Mouse (Mus musculus) lung, embryonic 14.5 days (tissue): ENCODE measurements at regions not wholly inside any gene's neighbourhood (a gene's known extent, or its start where the extent isn't known, plus 50 kb on each side); places are given as distances from the start of the nearest gene placed in this dataset.
"Not testable (repeated sequence)": the region's sequence is repeated elsewhere in the genome, so short reads cannot be mapped to it uniquely, and the experiment has no call there.

Source experiments
- ATAC-seq: fragments of 200-750 bp; cut with Nextera tagmentation; 2 replicates; pipeline ENCODE4 v1.8.0; 2017; ENCODE audit warnings: mild to moderate bottlenecking, moderate TSS enrichment, moderate library complexity; ENCODE audit not compliant: insufficient read depth
- DNase-seq: peaks from one replicate; pipeline ENCODE4 v3.0.0-alpha.2; 2015
- H3K27ac ChIP-seq: fragments of 300-500 bp; sonication (generic); 2 replicates; pipeline ENCODE4 v1.5.1; 2014; ENCODE audit warnings: low read depth, mild to moderate bottlenecking, moderate library complexity
- H3K27me3 ChIP-seq: fragments of 300-500 bp; sonication (generic); 2 replicates; pipeline ENCODE4 v1.6.1; 2014; ENCODE audit warnings: low read length, control low read depth; ENCODE audit not compliant: insufficient read depth
- H3K36me3 ChIP-seq: fragments of 300-500 bp; sonication (generic); 2 replicates; pipeline ENCODE4 v1.6.1; 2014; ENCODE audit warnings: control low read depth; ENCODE audit not compliant: insufficient read depth
- H3K4me1 ChIP-seq: fragments of 300-500 bp; sonication (generic); 2 replicates; pipeline ENCODE4 v1.6.1; 2014; ENCODE audit warnings: antibody characterized with exemption, control low read depth; ENCODE audit not compliant: insufficient read depth
- H3K4me2 ChIP-seq: fragments of 300-500 bp; sonication (generic); 2 replicates; pipeline ENCODE4 v1.6.1; 2014; ENCODE audit warnings: mild to moderate bottlenecking
- H3K4me3 ChIP-seq: fragments of 300-500 bp; sonication (generic); 2 replicates; pipeline ENCODE4 v1.5.1; 2014; ENCODE audit warnings: low read depth, low read length
- H3K9ac ChIP-seq: fragments of 300-500 bp; sonication (generic); 2 replicates; pipeline ENCODE4 v1.6.1; 2014
- H3K9me3 ChIP-seq: fragments of 300-500 bp; sonication (generic); 2 replicates; pipeline ENCODE4 v1.6.1; 2016; ENCODE audit warnings: low read depth, low read length, control low read depth
- CTCF ChIP-seq: IDR thresholded peaks from 2 replicates; pipeline ENCODE4 v1.5.1; 2016; ENCODE audit warnings: antibody characterized with exemption, low read depth
- WGBS: fragments of 180-500 bp; shearing (Covaris S2); extraction: QIAGEN DNeasy Blood & Tissue Kit; methylation state at CpG from one replicate; pipeline ENCODE4 v1.1.7; 2014; 5-methylcytosine and 5-hydroxymethylcytosine counted together

DNA sequence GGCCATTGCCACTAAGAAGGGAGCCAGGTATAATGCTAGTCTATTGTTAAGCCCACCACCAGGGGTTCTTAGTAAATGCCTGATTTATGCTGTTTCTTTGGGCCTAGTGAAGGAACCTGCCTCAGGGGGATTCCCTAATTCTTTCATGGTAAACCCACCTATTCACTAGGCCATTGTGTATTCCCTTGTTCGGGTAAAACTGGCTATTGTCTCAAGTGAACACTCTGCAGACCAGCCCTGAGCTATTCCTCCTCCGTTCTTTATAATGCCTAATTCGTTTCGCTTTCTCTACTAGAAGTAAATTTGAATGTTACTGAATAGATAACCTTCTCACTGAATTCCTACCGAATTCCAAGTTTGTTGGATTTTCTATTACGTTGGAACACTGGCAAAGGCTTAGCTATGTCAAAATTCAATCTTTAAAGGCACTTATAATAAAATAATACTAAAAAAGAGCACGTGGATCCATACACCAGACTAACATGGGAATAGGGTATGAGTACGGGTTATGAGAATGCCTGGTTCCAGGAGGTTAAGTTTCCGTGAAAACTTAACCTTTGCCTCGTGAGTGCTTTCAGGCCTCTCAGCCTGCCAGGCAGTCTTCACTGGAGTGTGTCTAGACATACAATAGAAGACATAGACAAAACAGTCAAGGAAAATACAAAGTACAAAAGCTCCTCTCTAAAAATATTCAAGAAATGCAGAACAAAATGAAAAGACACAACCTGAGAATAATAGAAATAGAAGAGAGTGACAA is 536.8 kb upstream of the Cntn5 start:
- H3K4me3 ChIP-seq, H3K9me3 ChIP-seq, H3K9ac ChIP-seq, H3K4me2 ChIP-seq, ATAC-seq, H3K4me1 ChIP-seq, DNase-seq, H3K36me3 ChIP-seq, H3K27me3 ChIP-seq, H3K27ac ChIP-seq: not testable (repeated sequence)
- 80% methylated on average over 10 of the region's 10 CpGs for WGBS

GRCm38 (mm10) chr9:11436443-11437167 is 532.0 kb upstream of the Cntn5 start:
- Histone ChIP-seq H3K36me3 (no peaks in the 10 kb centered on the region), H3K27ac (no peak overlapping the region), H3K9ac (no peak overlapping the region), H3K9me3 (no peaks in the 10 kb centered on the region), H3K4me1 (no peaks in the 10 kb centered on the region), H3K4me2 (no peak overlapping the region), H3K4me3 (no peak overlapping the region), H3K27me3 (no peaks in the 10 kb centered on the region)
- WGBS, result 60% methylated on average over 1 of the region's 1 CpGs
- ATAC-seq (no peak), DNase-seq (no peak)
- no peak for TF ChIP-seq CTCF

- Histone ChIP-seq H3K4me2 (no peak overlapping the region), H3K9me3 (no peaks in the 10 kb centered on the region), H3K4me3 (no peak overlapping the region), H3K4me1 (no peaks in the 10 kb centered on the region), H3K27ac (no peak overlapping the region), H3K36me3 (no peaks in the 10 kb centered on the region), H3K9ac (no peak overlapping the region), H3K27me3 (no peaks in the 10 kb centered on the region)
- ATAC-seq (no peak), DNase-seq (no peak)
- WGBS, result 73% methylated on average over 2 of the region's 2 CpGs
- TF ChIP-seq CTCF, result no peak
These were observed 531.4 kb upstream of the Cntn5 start for GRCm38 (mm10) chr9:11436014-11436413.

DNA sequence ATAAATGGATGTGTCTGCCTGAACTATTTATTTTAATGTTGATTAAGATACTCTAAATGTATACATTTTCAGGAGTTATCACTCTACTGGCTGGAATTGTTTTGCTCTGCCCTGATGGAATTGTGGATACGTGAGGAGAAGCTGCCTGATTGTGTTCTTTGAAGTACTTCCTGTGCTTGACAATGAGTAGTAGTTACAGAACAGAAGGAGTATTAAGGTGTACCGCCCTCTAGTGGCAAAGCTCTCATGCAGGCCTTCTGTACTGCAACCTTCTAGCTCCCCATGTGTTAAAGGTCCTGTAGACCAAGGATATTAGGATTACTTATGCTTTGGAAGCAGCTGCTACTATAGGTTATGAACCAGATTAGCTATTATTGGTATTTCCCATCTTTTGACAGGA is 530.4 kb upstream of the Cntn5 start:
- H3K4me2 ChIP-seq, result no peak overlapping the region

GRCm38 (mm10) chr9:11426473-11426872 is 521.9 kb upstream of the Cntn5 start:
- ATAC-seq, result no peak
- H3K4me2 ChIP-seq, result no peak overlapping the region
- H3K9me3 ChIP-seq, result no peaks in the 10 kb centered on the region
- 52% methylated on average over 3 of the region's 3 CpGs for WGBS
- DNase-seq, result no peak
- no peak for TF ChIP-seq CTCF
- no peak overlapping the region for H3K9ac ChIP-seq
- H3K27ac ChIP-seq, result no peak overlapping the region
- H3K4me3 ChIP-seq, result no peak overlapping the region
- H3K36me3 ChIP-seq, result no peaks in the 10 kb centered on the region
- no peaks in the 10 kb centered on the region for H3K4me1 ChIP-seq
- H3K27me3 ChIP-seq, result no peaks in the 10 kb centered on the region

More for the DNA sequence above, 530.4 kb upstream of the Cntn5 start:
- ATAC-seq (no peak), DNase-seq (peak; percentile 53)
- H3K4me1 ChIP-seq, result no peaks in the 10 kb centered on the region
- 14% methylated on average over 2 of the region's 2 CpGs for WGBS
- no peak overlapping the region for H3K27ac ChIP-seq
- peak; percentile 41 for TF ChIP-seq CTCF
- H3K27me3 ChIP-seq, result no peaks in the 10 kb centered on the region
- H3K4me3 ChIP-seq, result no peak overlapping the region
- H3K36me3 ChIP-seq, result no peaks in the 10 kb centered on the region
- no peak overlapping the region for H3K9ac ChIP-seq
- H3K9me3 ChIP-seq, result no peaks in the 10 kb centered on the region

DNA sequence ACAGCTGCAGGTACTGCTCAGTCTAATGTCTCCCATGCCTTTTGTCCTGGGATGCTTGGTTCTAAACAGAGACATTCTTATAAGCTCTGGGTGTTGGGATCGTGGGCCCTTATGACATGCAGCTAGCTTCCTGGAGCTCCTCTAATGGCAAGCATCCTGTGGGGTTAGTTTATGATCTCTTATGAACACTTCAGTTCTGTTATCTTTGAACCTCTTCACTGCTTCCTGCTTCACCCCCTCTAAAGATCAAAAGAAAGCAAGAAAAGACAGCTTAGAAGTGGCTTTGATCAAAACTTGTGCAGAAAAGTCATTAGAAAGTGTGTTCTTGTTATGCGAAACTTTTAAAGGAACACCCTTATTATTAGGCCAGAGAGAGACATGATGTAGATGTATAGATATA is 492.3 kb upstream of the Cntn5 start:
- Histone ChIP-seq H3K4me1 (no peaks in the 10 kb centered on the region), H3K4me2 (no peak overlapping the region), H3K27me3 (no peaks in the 10 kb centered on the region), H3K4me3 (no peak overlapping the region), H3K27ac (no peak overlapping the region), H3K36me3 (no peaks in the 10 kb centered on the region), H3K9me3 (no peaks in the 10 kb centered on the region), H3K9ac (no peak overlapping the region)
- DNase-seq (no peak), ATAC-seq (no peak)
- no peak for TF ChIP-seq CTCF
- WGBS, result 52% methylated on average over 2 of the region's 2 CpGs

- H3K4me1 ChIP-seq, result no peaks in the 10 kb centered on the region
- H3K27ac ChIP-seq, result no peak overlapping the region
- no peaks in the 10 kb centered on the region for H3K36me3 ChIP-seq
- WGBS, result 90% methylated on average over 1 of the region's 1 CpGs
- H3K9me3 ChIP-seq, result no peaks in the 10 kb centered on the region
- no peak overlapping the region for H3K4me3 ChIP-seq
- H3K4me2 ChIP-seq, result no peak overlapping the region
- no peak for TF ChIP-seq CTCF
- H3K27me3 ChIP-seq, result no peaks in the 10 kb centered on the region
- no peak overlapping the region for H3K9ac ChIP-seq
- ATAC-seq (no peak), DNase-seq (no peak)
These were observed 477.1 kb upstream of the Cntn5 start for GRCm38 (mm10) chr9:11381648-11382075.
